Mouse (Mus musculus): ENCODE data around the gene Vars2.

Gene Vars2

GRCm38 (mm10) chr17:35693906-35694305, 26.5 kb upstream of the Vars2 start:
- DNase-seq (ENCODE audit: low spot score in 2 of 2): no peak

DNA sequence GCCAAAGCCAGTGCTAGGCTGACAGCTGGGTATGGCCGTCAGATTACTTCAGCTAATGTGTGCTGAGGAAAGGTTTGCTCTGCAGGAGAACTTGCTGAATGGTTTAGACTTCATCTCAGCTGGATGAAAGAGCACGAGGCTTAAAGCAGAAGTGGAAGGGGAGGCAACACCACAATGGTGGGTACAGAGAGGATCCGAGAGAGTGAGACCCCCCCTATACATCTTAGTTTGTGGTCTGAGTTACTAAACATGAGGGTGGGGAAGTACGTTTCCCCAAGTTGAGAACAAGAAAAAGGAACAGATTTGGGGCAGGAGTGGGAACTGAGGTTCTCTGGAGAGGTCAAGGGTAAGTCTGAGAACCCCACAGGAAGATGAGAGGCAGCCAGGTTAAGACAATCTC, 25.0 kb upstream of the Vars2 start:
- no peak for DNase-seq (ENCODE audit: low spot score in 2 of 2)

DNA sequence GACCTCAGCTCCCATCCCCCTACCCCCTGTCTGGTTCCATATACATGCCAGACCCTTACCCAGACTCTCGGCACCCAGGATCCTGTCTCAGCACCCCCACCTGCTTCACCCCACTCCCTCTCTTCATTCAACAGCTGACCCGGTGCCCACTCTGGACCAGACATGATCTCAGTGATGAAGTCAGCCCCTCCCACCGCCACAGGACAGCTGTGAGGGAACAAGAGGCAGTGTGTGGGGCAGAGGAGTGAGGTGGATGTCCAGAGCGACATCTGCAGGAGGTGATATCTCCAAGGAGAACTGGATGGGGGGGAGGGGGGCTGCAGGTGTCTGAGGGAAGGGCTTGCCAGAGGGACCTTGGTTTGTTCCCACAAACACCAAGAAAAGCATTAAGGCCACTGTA, 24.4 kb upstream of the Vars2 start:
- DNase-seq (ENCODE audit: low spot score in 2 of 2): no peak

DNA sequence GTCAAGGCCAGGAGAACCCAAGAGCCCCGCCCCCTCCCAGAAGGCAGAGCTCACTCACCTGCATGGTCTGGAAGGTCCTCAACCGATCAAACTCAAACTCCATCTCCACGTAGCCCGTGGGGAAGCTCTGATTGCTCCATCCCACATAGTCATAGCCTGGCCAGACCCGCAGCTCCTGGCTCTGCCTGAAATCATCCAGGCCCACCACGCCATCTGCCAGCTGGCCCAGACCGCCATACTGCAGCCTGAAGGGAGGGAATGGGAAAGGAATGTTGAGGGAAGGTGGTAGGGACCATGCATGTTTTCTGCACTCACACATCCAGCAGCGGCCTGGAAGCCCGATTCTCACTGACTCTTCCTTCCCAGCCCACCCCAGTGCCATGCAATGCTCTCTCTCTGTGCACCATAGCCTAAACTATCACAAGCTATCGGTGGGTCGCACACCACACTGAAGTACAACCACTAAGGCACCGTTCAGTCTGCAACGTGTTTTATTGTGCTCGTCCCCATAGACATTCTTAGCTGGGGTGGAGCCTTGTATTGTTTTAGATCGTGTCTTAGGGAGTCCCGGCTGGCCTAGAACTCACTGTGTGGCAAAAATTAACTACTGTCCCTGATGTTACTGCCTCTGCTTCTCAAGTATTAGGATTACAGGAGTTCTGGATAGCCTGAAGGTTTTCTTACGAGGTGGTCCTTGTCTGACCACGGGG, 22.7 kb upstream of the Vars2 start:
- no peak for DNase-seq (ENCODE audit: low spot score in 2 of 2)

GRCm38 (mm10) chr17:35688347-35689175, 21.2 kb upstream of the Vars2 start:
- DNase-seq (ENCODE audit: low spot score in 2 of 2): no peak

GRCm38 (mm10) chr17:35685061-35685460, 17.7 kb upstream of the Vars2 start:
- peak in 1 of 2 experiments; percentile 15 for DNase-seq (ENCODE audit: low spot score in 2 of 2)

GRCm38 (mm10) chr17:35681986-35682385, 14.6 kb upstream of the Vars2 start:
- no peak for DNase-seq (ENCODE audit: low spot score in 2 of 2)

DNA sequence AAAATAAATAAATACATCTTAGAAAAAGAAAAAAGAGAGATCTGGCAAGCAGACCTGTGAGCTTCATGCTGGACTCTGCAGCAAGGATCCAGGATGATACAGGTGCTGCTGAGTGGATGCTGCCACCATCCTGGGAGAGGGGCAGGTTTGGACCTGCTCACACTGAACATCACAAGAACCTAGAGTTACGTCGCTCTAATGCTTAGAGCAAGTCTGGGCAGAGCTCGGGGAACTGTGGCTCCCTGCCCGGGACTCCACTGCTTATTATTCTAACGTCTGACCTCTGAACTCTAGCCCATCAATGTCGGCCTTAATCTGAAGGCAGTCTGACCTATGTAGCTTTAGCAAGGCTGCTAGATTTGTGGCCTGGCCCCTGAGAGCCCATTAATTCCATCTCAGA, 13.2 kb upstream of the Vars2 start:
- DNase-seq (ENCODE audit: low spot score in 2 of 2): no peak

DNA sequence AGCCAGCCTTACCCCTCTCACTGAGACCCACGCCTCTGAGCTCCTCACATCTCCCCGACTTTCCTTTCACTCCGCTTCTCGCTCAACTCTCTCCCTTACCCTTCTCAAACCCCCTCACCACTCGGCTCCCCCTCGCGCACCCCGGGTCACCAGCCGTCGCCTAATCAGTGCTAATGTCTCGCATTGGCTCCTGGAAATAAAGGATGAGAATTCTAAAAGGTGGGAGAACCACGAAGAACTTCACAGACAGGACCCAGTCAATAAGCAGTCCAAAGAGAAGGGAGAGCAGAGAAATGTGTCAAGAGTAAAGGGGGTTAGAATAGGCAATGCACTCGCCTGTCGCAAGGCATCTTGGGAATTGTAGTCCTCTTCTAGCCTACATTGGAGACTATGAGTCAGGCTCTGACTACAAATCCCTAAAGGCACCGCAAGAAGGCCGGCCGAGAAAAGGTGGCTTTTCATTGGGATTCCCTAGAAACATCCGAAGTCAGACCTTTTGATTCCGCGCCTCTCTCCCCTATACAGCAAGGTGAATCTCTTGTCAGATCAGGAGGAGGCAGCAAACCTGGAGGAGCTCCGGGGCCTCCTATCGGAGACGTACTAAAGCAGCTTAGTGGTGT, 6.1 kb upstream of the Vars2 start, which contains the start of gene Gtf2h4:
Gene Gtf2h4 (minus strand): TSS at position 324 of the 620 bp plus-strand sequence.
- peak; percentile 86 for DNase-seq (ENCODE audit: low spot score in 2 of 2)

GRCm38 (mm10) chr17:35672527-35672926, 5.1 kb upstream of the Vars2 start:
- DNase-seq (ENCODE audit: low spot score in 2 of 2): no peak

DNA sequence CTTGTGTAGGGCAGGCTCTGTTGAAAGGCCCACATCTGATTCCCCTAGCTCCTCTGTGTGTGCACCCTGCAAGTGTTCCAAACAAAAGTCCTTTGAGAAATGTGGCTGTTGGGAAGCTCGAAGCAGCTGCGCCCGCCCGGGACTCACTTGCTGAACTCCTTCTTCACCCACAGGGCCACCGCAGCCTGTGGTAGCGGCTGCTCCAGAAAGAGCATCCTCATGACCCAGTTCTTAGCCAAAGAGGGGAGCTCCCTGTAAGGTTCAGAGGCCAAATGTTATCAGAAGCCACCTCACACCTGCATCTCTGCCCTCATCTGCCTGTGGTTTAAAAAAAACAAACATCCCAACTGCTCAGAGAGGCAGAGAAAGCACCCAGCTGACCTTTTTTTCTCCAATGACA, 4.5 kb upstream of the Vars2 start:
- no peak for DNase-seq (ENCODE audit: low spot score in 2 of 2)

- no peak for DNase-seq (ENCODE audit: low spot score in 2 of 2)
These were observed 2.3 kb upstream of the Vars2 start for GRCm38 (mm10) chr17:35669731-35670130.

DNA sequence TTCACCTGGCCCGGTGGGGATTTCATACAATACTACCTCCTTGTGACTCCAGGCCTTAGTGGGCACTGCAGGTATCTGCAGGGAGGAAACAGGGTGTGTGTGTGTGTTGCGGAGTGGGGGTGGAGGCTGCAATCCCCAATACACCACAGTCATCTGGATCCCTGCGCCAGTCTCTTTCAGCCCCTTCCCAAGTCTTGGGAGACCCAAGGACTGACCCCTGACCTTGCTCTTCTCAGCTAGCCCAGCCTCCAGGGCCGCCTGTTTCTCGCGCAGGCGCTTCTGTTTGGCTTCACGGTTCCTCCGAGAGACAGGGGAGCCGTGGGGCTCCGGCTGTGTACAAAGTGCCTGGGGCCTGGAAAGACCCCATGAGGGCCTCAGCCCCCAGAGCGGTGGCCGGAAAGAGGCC, 538 bp downstream of the Vars2 start:
- DNase-seq (ENCODE audit: low spot score in 2 of 2): no peak

DNA sequence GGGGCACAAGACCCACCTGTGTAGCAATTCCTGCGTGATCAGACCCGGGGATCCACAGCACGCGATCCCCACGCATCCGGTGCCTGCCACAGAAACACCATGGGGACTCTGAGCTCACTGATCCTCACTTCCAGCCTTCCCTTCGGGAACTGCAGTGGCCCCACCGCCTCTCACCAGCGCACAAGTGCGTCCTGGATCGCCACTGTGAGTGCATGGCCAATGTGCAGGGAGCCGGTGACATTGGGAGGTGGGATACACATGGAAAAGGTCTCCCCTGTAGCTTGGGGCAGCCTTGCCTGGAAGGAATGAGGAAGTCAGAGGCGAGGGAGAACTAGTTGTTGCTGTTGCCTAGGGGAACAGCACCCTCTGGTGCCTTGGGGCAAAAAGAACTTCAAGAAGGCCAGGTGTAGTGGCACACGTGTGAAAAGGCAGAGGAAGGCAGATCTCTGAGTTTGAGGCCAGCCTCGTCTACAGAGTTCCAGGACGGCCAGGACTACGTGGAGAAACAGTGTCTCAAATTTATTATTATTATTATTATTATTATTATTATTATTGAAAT, 1.4 kb downstream of the Vars2 start:
- DNase-seq (ENCODE audit: low spot score in 2 of 2): no peak

GRCm38 (mm10) chr17:35653086-35653485, 14.3 kb downstream of the Vars2 start:
- no peak for DNase-seq (ENCODE audit: low spot score in 2 of 2)

DNA sequence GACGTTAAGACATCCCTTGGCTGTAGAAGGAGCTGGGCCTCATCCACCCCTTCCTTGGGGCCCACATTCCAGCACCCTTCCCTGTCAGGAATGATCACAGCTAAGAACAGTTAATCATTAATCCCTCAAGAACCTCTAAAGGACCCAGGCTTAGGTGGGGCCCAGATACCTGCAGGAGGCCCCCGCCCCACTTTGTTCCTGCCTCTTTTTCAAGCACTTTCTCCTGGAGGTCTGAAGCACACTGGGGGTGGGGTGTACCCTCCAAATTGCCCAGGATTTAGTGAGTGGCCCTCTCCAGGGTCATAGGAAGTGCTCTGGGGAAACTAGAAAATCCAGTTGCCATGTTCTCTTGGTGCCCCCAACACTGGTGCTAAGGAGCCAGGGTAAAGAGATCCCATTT, 18.0 kb downstream of the Vars2 start:
- no peak for DNase-seq (ENCODE audit: low spot score in 2 of 2)

GRCm38 (mm10) chr17:35643609-35644236, 23.7 kb downstream of the Vars2 start, which contains the start of gene Mucl3:
TSS of gene Mucl3 (minus strand) at chr17:35643695.
- DNase-seq (ENCODE audit: low spot score in 2 of 2): no peak

DNA sequence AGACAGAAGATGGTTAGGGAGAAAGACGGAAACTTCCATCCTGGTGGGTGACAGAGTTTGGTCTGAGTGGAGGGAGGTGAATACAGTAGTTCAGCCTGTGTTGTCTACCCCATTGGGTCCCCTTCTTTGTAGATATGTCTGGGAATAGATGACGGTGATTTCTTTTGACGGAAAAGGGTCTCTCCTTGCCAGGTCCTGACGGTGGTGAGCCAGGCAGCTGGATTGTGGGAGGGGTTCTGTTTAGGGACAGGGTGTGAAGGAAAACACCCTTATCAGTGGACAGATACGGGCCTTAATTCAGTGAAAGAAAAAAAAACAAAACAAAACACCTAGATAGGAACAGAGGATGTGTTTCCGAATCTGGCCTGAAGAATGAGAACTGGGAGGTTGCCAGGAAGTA, 28.0 kb downstream of the Vars2 start:
- no peak for DNase-seq (ENCODE audit: low spot score in 2 of 2)

DNA sequence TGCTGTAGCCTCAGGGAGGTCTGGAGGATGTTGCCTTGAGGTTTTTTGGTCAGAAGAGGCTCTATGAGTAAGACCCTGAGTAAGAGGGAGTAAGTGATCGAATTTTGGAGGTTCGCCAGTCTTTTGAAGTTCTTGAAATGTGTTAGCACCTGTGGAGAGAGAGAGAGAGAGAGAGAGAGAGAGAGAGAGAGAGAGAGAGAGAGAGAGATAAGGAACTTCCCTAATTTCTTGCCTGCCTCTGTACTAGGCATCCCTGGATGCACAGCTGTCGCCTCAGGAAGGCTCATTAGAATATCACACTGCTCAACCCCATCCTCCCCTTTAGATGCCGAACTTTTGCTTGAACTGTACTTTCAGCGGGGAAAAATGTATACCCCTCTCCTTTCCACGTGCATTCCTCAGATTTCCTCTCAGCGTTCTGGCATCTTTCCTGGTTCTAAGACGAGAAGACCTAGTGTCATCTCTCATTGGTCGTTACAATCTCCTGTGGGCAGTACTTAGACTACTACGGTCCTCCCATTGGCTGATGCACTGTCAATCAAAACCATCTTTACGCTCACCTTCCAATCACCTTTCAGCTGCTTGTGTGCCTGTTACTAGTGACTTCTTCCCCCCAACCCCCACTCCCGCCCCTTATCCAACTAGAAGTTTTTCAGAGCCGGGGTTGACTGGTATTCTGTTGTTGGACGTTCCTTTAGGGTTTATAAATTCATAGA, 28.8 kb downstream of the Vars2 start:
- DNase-seq (ENCODE audit: low spot score in 2 of 2): peak; percentile 45 to 49

DNA sequence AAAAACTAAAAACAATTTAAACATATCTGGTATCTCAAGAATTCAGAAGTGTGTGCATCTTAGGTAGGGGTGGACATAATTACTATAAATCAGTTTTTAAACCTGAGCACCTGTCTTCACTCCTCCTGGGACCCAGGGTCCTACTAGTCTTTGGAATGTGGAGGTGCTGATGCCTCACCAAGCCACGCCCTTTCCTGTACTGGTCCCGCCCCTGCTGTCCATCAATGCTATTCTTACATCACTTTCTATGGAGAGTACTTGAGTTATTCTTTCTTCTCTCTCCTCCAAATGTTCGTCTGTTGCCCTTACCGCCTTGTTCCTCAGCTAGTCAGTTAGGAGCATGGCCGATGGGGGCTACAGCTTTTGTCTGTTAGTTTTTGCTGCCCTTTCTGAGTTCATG, 31.0 kb downstream of the Vars2 start:
- DNase-seq (ENCODE audit: low spot score in 2 of 2): peak in 1 of 2 experiments; percentile 50

- DNase-seq (ENCODE audit: low spot score in 2 of 2): peak; percentile 68 to 76
These were observed 31.7 kb downstream of the Vars2 start for GRCm38 (mm10) chr17:35635699-35636111.
